Comparison of ENCODE assay signal across 29 mouse cellular contexts in genomic region chr9:89502083-89502482, GRCm38 (mm10).
"Had no signal": no experiment of that assay in that cellular context is flagged by ENCODE, and none has a peak within 500 bp of the region (broad histone marks: within the 10 kb centered on the region; RNA-seq: fewer than 3 reads in every experiment).

No protein-coding gene starts in this region.

- DNase-seq: left cerebral cortex, postnatal 4 days; liver; liver, embryonic 13.5 days; liver, postnatal 0 days; lung, adult 18-20 months; lung, adult 2 months; lung, embryonic 14.5 days; lung, postnatal 10 days; lung, postnatal 14 days; lung, postnatal 36 days; lung, postnatal 4 days; midbrain, embryonic 14.5 days had no signal

- H3K9ac ChIP-seq: limb, embryonic 12.5 days; limb, embryonic 13.5 days; limb, embryonic 15.5 days; liver, embryonic 12.5 days; liver, embryonic 13.5 days; liver, embryonic 14.5 days; liver, embryonic 15.5 days; liver, postnatal 0 days; lung, embryonic 14.5 days; lung, embryonic 15.5 days; midbrain, embryonic 12.5 days; midbrain, embryonic 13.5 days; midbrain, embryonic 15.5 days had no signal

- H3K4me3 ChIP-seq: limb, embryonic 10.5 days; limb, embryonic 12.5 days; limb, embryonic 13.5 days; limb, embryonic 15.5 days; liver, embryonic 12.5 days; liver, embryonic 13.5 days; liver, embryonic 15.5 days; lung, embryonic 15.5 days; megakaryocyte, embryonic 14.5 days; midbrain, embryonic 10.5 days; midbrain, embryonic 12.5 days; midbrain, embryonic 13.5 days; midbrain, embryonic 15.5 days; myocyte had no signal

- H3K27ac ChIP-seq: limb, embryonic 10.5 days; limb, embryonic 12.5 days; limb, embryonic 13.5 days; limb, embryonic 15.5 days; liver, embryonic 12.5 days; liver, embryonic 13.5 days; liver, embryonic 14.5 days; liver, embryonic 15.5 days; lung, embryonic 15.5 days; macrophage; midbrain, embryonic 10.5 days; midbrain, embryonic 12.5 days; midbrain, embryonic 13.5 days; midbrain, embryonic 15.5 days had no signal

- H3K36me3 ChIP-seq: limb, embryonic 10.5 days; limb, embryonic 12.5 days; limb, embryonic 13.5 days; limb, embryonic 15.5 days; liver, embryonic 12.5 days; liver, embryonic 13.5 days; liver, embryonic 15.5 days; lung, embryonic 15.5 days; midbrain, embryonic 10.5 days; midbrain, embryonic 12.5 days; midbrain, embryonic 13.5 days; midbrain, embryonic 15.5 days had no signal

- H3K4me2 ChIP-seq: limb, embryonic 12.5 days; limb, embryonic 13.5 days; limb, embryonic 15.5 days; liver, embryonic 11.5 days; liver, embryonic 12.5 days; liver, embryonic 13.5 days; liver, embryonic 15.5 days; lung, embryonic 14.5 days; lung, embryonic 15.5 days; midbrain, embryonic 11.5 days; midbrain, embryonic 12.5 days; midbrain, embryonic 13.5 days; midbrain, embryonic 15.5 days had no signal

- H3K9me3 ChIP-seq: limb, embryonic 10.5 days; limb, embryonic 12.5 days; limb, embryonic 13.5 days; limb, embryonic 15.5 days; liver, embryonic 12.5 days; liver, embryonic 13.5 days; liver, embryonic 15.5 days; lung, embryonic 15.5 days; midbrain, embryonic 10.5 days; midbrain, embryonic 12.5 days; midbrain, embryonic 13.5 days; midbrain, embryonic 15.5 days had no signal

- H3K27me3 ChIP-seq: limb, embryonic 12.5 days; limb, embryonic 13.5 days; limb, embryonic 15.5 days; liver, embryonic 12.5 days; liver, embryonic 13.5 days; liver, embryonic 15.5 days; lung, embryonic 15.5 days; megakaryocyte, embryonic 14.5 days; midbrain, embryonic 12.5 days; midbrain, embryonic 13.5 days; midbrain, embryonic 15.5 days had no signal

- H3K4me1 ChIP-seq: limb, embryonic 12.5 days; limb, embryonic 15.5 days; liver, embryonic 12.5 days; liver, embryonic 13.5 days; liver, embryonic 15.5 days; lung, embryonic 15.5 days; megakaryocyte, embryonic 14.5 days had no signal
